28 mouse cellular contexts compared by ENCODE assay signal in genomic region chr3:52895751-52896150, GRCm38 (mm10).
DNase-seq lines count a peak whose midpoint lies in the region; ATAC-seq and TF ChIP-seq lines count a peak whose summit lies in the region.
"Had no signal": no experiment of that assay in that cellular context is flagged by ENCODE, and none has a peak within 500 bp of the region (broad histone marks: within the 10 kb centered on the region; RNA-seq: fewer than 3 reads in every experiment).

No protein-coding gene starts in this region.

- TF ChIP-seq EP300 in CH12.LX (IDR thresholded peaks at IDR 0.05; ENCODE audit: low read length) = no peak

- no peak for ATAC-seq in heart, embryonic 13.5 days (ENCODE audit: extremely low read depth, insufficient number of reproducible peaks, low FRiP score, low TSS enrichment)
- ATAC-seq in inflammation-experienced regulatory T-cells, adult 6 months = no peak
- ATAC-seq: activated CD4-positive, CD25-positive, alpha-beta regulatory T cell, adult 4 months; CD4-positive, CD25-positive, alpha-beta regulatory T cell, adult 4 months; forebrain, embryonic 14.5 days; forebrain, embryonic 16.5 days; Patski had no signal

- H3K36me3 ChIP-seq in heart, embryonic 13.5 days = no peaks in the 10 kb centered on the region
- no peaks in the 10 kb centered on the region for H3K36me3 ChIP-seq in kidney, adult 2 months (ENCODE audit: control insufficient read depth, insufficient read depth, low read length)
- no peaks in the 10 kb centered on the region for H3K36me3 ChIP-seq in CH12.LX (replicated peaks in 1 of 2; ENCODE audit: control insufficient read depth in 1 of 2, insufficient read depth in 1 of 2, low read length in 1 of 2)
- H3K36me3 ChIP-seq in myocyte (ENCODE audit: control insufficient read depth, insufficient read depth) = no peaks in the 10 kb centered on the region
- H3K36me3 ChIP-seq: embryonic facial prominence, embryonic 13.5 days; embryonic facial prominence, embryonic 15.5 days; forebrain, embryonic 10.5 days; forebrain, embryonic 12.5 days had no signal

- no peak overlapping the region for H3K4me3 ChIP-seq in heart, embryonic 13.5 days
- H3K4me3 ChIP-seq in kidney, adult 2 months (ENCODE audit: insufficient read depth, low read depth, low read length) = no peak overlapping the region
- H3K4me3 ChIP-seq in CH12.LX (replicated peaks in 1 of 3; ENCODE audit: low read depth in 2 of 3, low read length in 2 of 3, poor library complexity in 1 of 3) = no peak overlapping the region
- H3K4me3 ChIP-seq in myocyte = no peak overlapping the region
- H3K4me3 ChIP-seq: embryonic facial prominence, embryonic 13.5 days; embryonic facial prominence, embryonic 15.5 days; erythroblast, embryonic 14.5 days; forebrain, embryonic 10.5 days; forebrain, embryonic 12.5 days had no signal

- no peak for TF ChIP-seq POLR2A in kidney, adult 2 months (IDR thresholded peaks at IDR 0.05; ENCODE audit: low read depth, low read length)
- TF ChIP-seq POLR2A in CH12.LX (IDR thresholded peaks at IDR 0.05; ENCODE audit: low read depth, low read length) = no peak
- TF ChIP-seq POLR2A in myocyte (IDR thresholded peaks at IDR 0.05; ENCODE audit: insufficient read length, low read depth) = no peak

- TF ChIP-seq RAD21 in CH12.LX (IDR thresholded peaks at IDR 0.05; ENCODE audit: low read depth, low read length) = no peak

- no peak overlapping the region for H3ac ChIP-seq in myocyte (ENCODE audit: control insufficient read depth, insufficient read length)

- H3K79me2 ChIP-seq in CH12.LX (replicated peaks; ENCODE audit: control insufficient read depth, extremely low read depth, insufficient read depth, poor library complexity, severe bottlenecking) (no peaks in the 10 kb centered on the region), myocyte (ENCODE audit: control insufficient read depth, insufficient read depth) (no peaks in the 10 kb centered on the region)

- intact Hi-C loops in heart, postnatal 25 days (cut with DNase I) = no loop called here

- dilution Hi-C loops in CH12.LX (cut with MboI; ENCODE audit: extremely low pct_ligation_motif_present, extremely low pct_unique_long_range_greater_than_20kb, low sequenced_read_pairs) = no loop called here

- no peak for DNase-seq in heart, postnatal 25 days (ENCODE audit: low spot score)
- no peak for DNase-seq in kidney, adult 2 months
- DNase-seq in kidney, adult 8-10 months = no peak
- no peak for DNase-seq in CH12.LX (ENCODE audit: extremely low read depth)
- DNase-seq in urinary bladder, adult 2 months (ENCODE audit: low spot score) = no peak
- DNase-seq: adrenal gland, postnatal 10 days; adrenal gland, postnatal 25 days; B cell, adult 2 months; cerebellum, adult 11 months; cerebellum, adult 18-20 months; cerebellum, adult 8-10 months; cerebellum, adult 9-11 months; cerebellum, postnatal 14 days; cerebellum, postnatal 36 days; embryo, embryonic 11 days had no signal

- no peak overlapping the region for H3K9ac ChIP-seq in heart, embryonic 13.5 days
- no peak overlapping the region for H3K9ac ChIP-seq in CH12.LX (ENCODE audit: insufficient read depth, low read depth)
- H3K9ac ChIP-seq: embryonic facial prominence, embryonic 13.5 days; embryonic facial prominence, embryonic 15.5 days; forebrain, embryonic 12.5 days had no signal

- in situ Hi-C loops in CH12.LX (cut with MboI; ENCODE audit: low pct_ligation_motif_present, low pct_unique_long_range_greater_than_20kb, low sequenced_read_pairs) = no loop called here

- no peaks in the 10 kb centered on the region for H3K27me3 ChIP-seq in heart, embryonic 13.5 days (replicated peaks)
- H3K27me3 ChIP-seq in kidney, adult 2 months (replicated peaks; ENCODE audit: control insufficient read depth, insufficient read depth, low read length) = no peaks in the 10 kb centered on the region
- H3K27me3 ChIP-seq in CH12.LX (replicated peaks) (no peaks in the 10 kb centered on the region), myocyte (ENCODE audit: control insufficient read depth, insufficient read depth, insufficient read length) (no peaks in the 10 kb centered on the region)
- H3K27me3 ChIP-seq: embryonic facial prominence, embryonic 13.5 days; embryonic facial prominence, embryonic 15.5 days; forebrain, embryonic 12.5 days had no signal

- H3K9me3 ChIP-seq in heart, embryonic 13.5 days = no peaks in the 10 kb centered on the region
- H3K9me3 ChIP-seq in CH12.LX (replicated peaks; ENCODE audit: low read length) = no peaks in the 10 kb centered on the region
- H3K9me3 ChIP-seq: embryonic facial prominence, embryonic 13.5 days; embryonic facial prominence, embryonic 15.5 days; forebrain, embryonic 10.5 days; forebrain, embryonic 12.5 days had no signal

- 69% methylated on average over 5 of the region's 5 CpGs for WGBS in heart, embryonic 13.5 days
- 87% methylated on average over 5 of the region's 5 CpGs for WGBS in kidney, adult 2 months

- 0 out of 2 replicates have a peak overlapping the region, but pooled peaks have one; percentile 20 for H3K27ac ChIP-seq in heart, embryonic 13.5 days (replicated peaks)
- H3K27ac ChIP-seq in kidney, adult 2 months (ENCODE audit: insufficient read depth, low read depth, low read length) = peak overlapping the region; percentile 56
- H3K27ac ChIP-seq in CH12.LX (ENCODE audit: insufficient read depth, low read depth) = no peak overlapping the region
- H3K27ac ChIP-seq: embryonic facial prominence, embryonic 13.5 days; embryonic facial prominence, embryonic 15.5 days; forebrain, embryonic 10.5 days; forebrain, embryonic 12.5 days had no signal

- TF ChIP-seq CTCF in kidney, adult 2 months (conservative IDR thresholded peaks at IDR 0.05; ENCODE audit: insufficient read depth, insufficient read length, low read depth, low read length) = no peak
- TF ChIP-seq CTCF in CH12.LX (conservative IDR thresholded peaks at IDR 0.05 in 1 of 2, IDR thresholded peaks at IDR 0.05 in 1 of 2; ENCODE audit: low read depth in 2 of 2, low read length in 2 of 2) = no peak

- no peak overlapping the region for H3K4me2 ChIP-seq in heart, embryonic 13.5 days
- H3K4me2 ChIP-seq in CH12.LX (ENCODE audit: insufficient read depth, low read depth, poor library complexity, severe bottlenecking) (peak overlapping the region; percentile 40; the same call in 1 of the 2 replicates), myocyte (ENCODE audit: low read depth) (peak overlapping the region; percentile 38)
- H3K4me2 ChIP-seq: embryonic facial prominence, embryonic 13.5 days; embryonic facial prominence, embryonic 15.5 days; forebrain, embryonic 12.5 days had no signal

- H3K4me1 ChIP-seq in heart, embryonic 13.5 days = peaks cover 26% of the 10 kb centered on the region
- H3K4me1 ChIP-seq in kidney, adult 2 months (ENCODE audit: control insufficient read depth, insufficient read depth, low read length) = no peaks in the 10 kb centered on the region; the same call in none of the 2 replicates
- no peaks in the 10 kb centered on the region for H3K4me1 ChIP-seq in CH12.LX (ENCODE audit: control insufficient read depth in 1 of 2, insufficient read depth in 2 of 2)
- H3K4me1 ChIP-seq: embryonic facial prominence, embryonic 15.5 days; forebrain, embryonic 10.5 days; forebrain, embryonic 12.5 days had no signal

TF ChIP-seq in CH12.LX, 34 proteins besides CTCF, POLR2A, EP300 and RAD21:
- TF ChIP-seq TBP (conservative IDR thresholded peaks at IDR 0.05; ENCODE audit: low read depth, low read length) = no peak
- TF ChIP-seq CHD1 (IDR thresholded peaks at IDR 0.05; ENCODE audit: low read depth, low read length) = no peak
- no peak for TF ChIP-seq POLR2AphosphoS2 (IDR thresholded peaks at IDR 0.05; ENCODE audit: low read depth, low read length)
- TF ChIP-seq ZC3H11A (IDR thresholded peaks at IDR 0.05; ENCODE audit: low read depth, low read length) = no peak
- no peak for TF ChIP-seq JUN (IDR thresholded peaks at IDR 0.05; ENCODE audit: insufficient read depth, low read depth, low read length)
- no peak for TF ChIP-seq UBTF (IDR thresholded peaks at IDR 0.05; ENCODE audit: low read depth, low read length)
- no peak for TF ChIP-seq IRF4 (IDR thresholded peaks at IDR 0.05; ENCODE audit: low read depth, low read length)
- no peak for TF ChIP-seq USF1 (IDR thresholded peaks at IDR 0.05; ENCODE audit: low read depth, low read length)
- TF ChIP-seq ZMIZ1 (IDR thresholded peaks at IDR 0.05; ENCODE audit: low read depth, low read length) = no peak
- TF ChIP-seq MAX (IDR thresholded peaks at IDR 0.05; ENCODE audit: low read length) = no peak
- TF ChIP-seq CHD2 (IDR thresholded peaks at IDR 0.05; ENCODE audit: low read length) = no peak
- no peak for TF ChIP-seq ELF1 (IDR thresholded peaks at IDR 0.05; ENCODE audit: low read depth, low read length)
- TF ChIP-seq MYC (IDR thresholded peaks at IDR 0.05; ENCODE audit: low read depth, low read length) = no peak
- TF ChIP-seq SIN3A (IDR thresholded peaks at IDR 0.05; ENCODE audit: low read length) = no peak
- TF ChIP-seq E2F4 (IDR thresholded peaks at IDR 0.05; ENCODE audit: insufficient replicate concordance, low read depth, low read length) = no peak

TF ChIP-seq in myocyte, 11 proteins besides CTCF, POLR2A, EP300 and RAD21:
- TF ChIP-seq MYOG (IDR thresholded peaks at IDR 0.05; ENCODE audit: control insufficient read depth in 1 of 3, insufficient read depth in 1 of 3, insufficient read length in 2 of 3, low read depth in 2 of 3) = no peak
- no peak for TF ChIP-seq CEBPB (IDR thresholded peaks at IDR 0.05; ENCODE audit: insufficient read depth, poor library complexity, severe bottlenecking)
- TF ChIP-seq USF1 (IDR thresholded peaks at IDR 0.05; ENCODE audit: low read depth) = no peak
- no peak for TF ChIP-seq POLR2AphosphoS2 (IDR thresholded peaks at IDR 0.05; ENCODE audit: insufficient read length, low read depth)
- TF ChIP-seq MYOD1 (IDR thresholded peaks at IDR 0.05; ENCODE audit: control insufficient read depth in 1 of 3, insufficient read length in 2 of 3, low read depth in 2 of 3) = no peak
- TF ChIP-seq SRF (IDR thresholded peaks at IDR 0.05; ENCODE audit: control insufficient read depth, insufficient read length, low read depth) = no peak
- TF ChIP-seq MAX (IDR thresholded peaks at IDR 0.05; ENCODE audit: low read depth) = no peak
- no peak for TF ChIP-seq TCF12 (IDR thresholded peaks at IDR 0.05; ENCODE audit: insufficient read depth, poor library complexity, severe bottlenecking)
- no peak for TF ChIP-seq REST (IDR thresholded peaks at IDR 0.05; ENCODE audit: insufficient read depth, insufficient read length)
- no peak for TF ChIP-seq TCF3 (IDR thresholded peaks at IDR 0.05; ENCODE audit: insufficient read length, low read depth)
